Mouse (Mus musculus) forebrain, embryonic 13.5 days (tissue): ENCODE data around the gene Bglap. TPM values are rescaled to one million over a fixed set of nuclear protein-coding genes. Genes with fewer than 3 reads are reported as not detected.
A peak's percentile ranks its signal among the peaks of the same experiment; 100 is the strongest.
"Not testable (repeated sequence)": the region's sequence is repeated elsewhere in the genome, so short reads cannot be mapped to it uniquely, and the experiment has no call there.

Experiments used
- ATAC-seq: fragments of 200-750 bp; cut with Nextera tagmentation; 2 replicates; pipeline ENCODE4 v1.8.0; 2017
- H3K27ac ChIP-seq: fragments of 300-500 bp; sonication (generic); 2 replicates; pipeline ENCODE4 v1.5.1; 2015; ENCODE audit warnings: inconsistent platforms, mild to moderate bottlenecking, moderate library complexity
- H3K27me3 ChIP-seq: fragments of 300-500 bp; sonication (generic); 2 replicates; pipeline ENCODE4 v1.6.1; 2015; ENCODE audit warnings: mild to moderate bottlenecking, inconsistent platforms
- H3K36me3 ChIP-seq: fragments of 300-500 bp; sonication (generic); 2 replicates; pipeline ENCODE4 v1.6.1; 2015; ENCODE audit warnings: mild to moderate bottlenecking, inconsistent platforms; ENCODE audit not compliant: poor library complexity, severe bottlenecking
- H3K4me1 ChIP-seq: fragments of 300-500 bp; sonication (generic); 2 replicates; pipeline ENCODE4 v1.6.1; 2015; ENCODE audit warnings: inconsistent platforms
- H3K4me2 ChIP-seq: fragments of 300-500 bp; sonication (generic); 2 replicates; pipeline ENCODE4 v1.6.1; 2015; ENCODE audit warnings: inconsistent platforms, mild to moderate bottlenecking, moderate library complexity
- H3K4me3 ChIP-seq: fragments of 300-500 bp; sonication (generic); 2 replicates; pipeline ENCODE4 v1.5.1; 2015; ENCODE audit warnings: mild to moderate bottlenecking, inconsistent platforms
- H3K9ac ChIP-seq: fragments of 300-500 bp; sonication (generic); 2 replicates; pipeline ENCODE4 v1.6.1; 2015; ENCODE audit warnings: mild to moderate bottlenecking, inconsistent platforms
- H3K9me3 ChIP-seq: fragments of 300-500 bp; sonication (generic); replicated peaks from 2 replicates; pipeline ENCODE4 v1.6.1; 2016; ENCODE audit warnings: inconsistent platforms
- WGBS: fragments of 180-500 bp; shearing (Covaris S2); methylation state at CpG from one replicate; pipeline ENCODE4 v1.1.7; 2015; 5-methylcytosine and 5-hydroxymethylcytosine counted together
- polyA plus RNA-seq: library from polyadenylated mRNA; unstranded; fragments of >200 nt; fragmentation: Nextera tagmentation; extraction: Ambion mirVana; gene quantifications from 2 replicates; pipeline ENCODE4 v1.2.1, GENCODE M21; 2015

The Bglap gene
- polyA plus RNA-seq, 1 experiment from 2014 or later = 0.54 TPM

GRCm38 (mm10) chr3:88410645-88411031, 26.4 kb upstream of the Bglap start:
- peak overlapping the region; percentile 61 for H3K27ac ChIP-seq

GRCm38 (mm10) chr3:88409741-88410644, 25.7 kb upstream of the Bglap start, which contains the start of gene Pmf1:
TSS of gene Pmf1 (minus strand) at chr3:88410331.
- H3K9me3 ChIP-seq = no peaks in the 10 kb centered on the region
- under 1% methylated on average over 54 of the region's 54 CpGs for WGBS
- ATAC-seq = peak; percentile 94
- peak within 1 kb of the TSS; percentile 71 for H3K4me3 ChIP-seq
- H3K36me3 ChIP-seq = peaks cover 38% of the 10 kb centered on the region
- peaks cover 30% of the 10 kb centered on the region for H3K4me1 ChIP-seq
- no peaks in the 10 kb centered on the region for H3K27me3 ChIP-seq
- H3K9ac ChIP-seq = peak within 1 kb of the TSS; percentile 93
- peak within 1 kb of the TSS; percentile 65 for H3K4me2 ChIP-seq
- H3K27ac ChIP-seq = peak within 1 kb of the TSS; percentile 92

More at GRCm38 (mm10) chr3:88410645-88411031, 26.4 kb upstream of the Bglap start:
- Histone ChIP-seq H3K9me3 (no peaks in the 10 kb centered on the region), H3K4me2 (peak overlapping the region; percentile 65), H3K4me1 (peaks cover 30% of the 10 kb centered on the region), H3K4me3 (peak overlapping the region; percentile 71), H3K9ac (peak overlapping the region; percentile 93), H3K27me3 (no peaks in the 10 kb centered on the region), H3K36me3 (peaks cover 44% of the 10 kb centered on the region)
- WGBS = 25% methylated on average over 7 of the region's 7 CpGs
- ATAC-seq = no peak

- WGBS = 60% methylated on average over 5 of the region's 5 CpGs
- Histone ChIP-seq H3K4me1 (peaks cover 30% of the 10 kb centered on the region), H3K4me2 (peak overlapping the region; percentile 65), H3K9ac (peak overlapping the region; percentile 93), H3K27me3 (no peaks in the 10 kb centered on the region), H3K36me3 (peaks cover 28% of the 10 kb centered on the region), H3K4me3 (peak overlapping the region; percentile 71), H3K9me3 (no peaks in the 10 kb centered on the region), H3K27ac (no peak overlapping the region)
- ATAC-seq = no peak
Observed at GRCm38 (mm10) chr3:88408953-88409352, 24.7 kb upstream of the Bglap start.

GRCm38 (mm10) chr3:88407529-88407928, 23.3 kb upstream of the Bglap start:
- no peak overlapping the region for H3K27ac ChIP-seq
- WGBS = 57% methylated on average over 7 of the region's 7 CpGs

GRCm38 (mm10) chr3:88407090-88407489, 22.8 kb upstream of the Bglap start:
- Histone ChIP-seq H3K27me3 (no peaks in the 10 kb centered on the region), H3K4me3 (no peak overlapping the region), H3K36me3 (peaks cover 25% of the 10 kb centered on the region), H3K4me1 (peaks cover 30% of the 10 kb centered on the region), H3K9me3 (no peaks in the 10 kb centered on the region), H3K9ac (no peak overlapping the region), H3K27ac (no peak overlapping the region), H3K4me2 (no peak overlapping the region)
- ATAC-seq = peak; percentile 16; the same call in 1 of the 2 replicates
- 0% methylated on average over 2 of the region's 2 CpGs for WGBS

More at GRCm38 (mm10) chr3:88407529-88407928, 23.3 kb upstream of the Bglap start:
- H3K4me2 ChIP-seq = no peak overlapping the region
- no peaks in the 10 kb centered on the region for H3K9me3 ChIP-seq
- no peak overlapping the region for H3K9ac ChIP-seq
- ATAC-seq = no peak
- H3K4me3 ChIP-seq = no peak overlapping the region
- H3K36me3 ChIP-seq = peaks cover 26% of the 10 kb centered on the region
- H3K27me3 ChIP-seq = no peaks in the 10 kb centered on the region
- H3K4me1 ChIP-seq = peaks cover 30% of the 10 kb centered on the region

- 93% methylated on average over 10 of the region's 10 CpGs for WGBS
Observed at GRCm38 (mm10) chr3:88403522-88404230, 19.4 kb upstream of the Bglap start.

GRCm38 (mm10) chr3:88398666-88399065, 14.4 kb upstream of the Bglap start:
- Histone ChIP-seq H3K9me3 (no peaks in the 10 kb centered on the region), H3K4me2 (no peak overlapping the region), H3K9ac (no peak overlapping the region), H3K36me3 (peaks cover 56% of the 10 kb centered on the region), H3K27me3 (no peaks in the 10 kb centered on the region), H3K4me1 (no peaks in the 10 kb centered on the region), H3K27ac (no peak overlapping the region), H3K4me3 (no peak overlapping the region)
- no peak for ATAC-seq
- WGBS = 85% methylated on average over 2 of the region's 2 CpGs

More at GRCm38 (mm10) chr3:88403522-88404230, 19.4 kb upstream of the Bglap start:
- Histone ChIP-seq H3K9me3 (no peaks in the 10 kb centered on the region), H3K4me2 (no peak overlapping the region), H3K27me3 (no peaks in the 10 kb centered on the region), H3K36me3 (peaks cover 33% of the 10 kb centered on the region), H3K27ac (no peak overlapping the region), H3K4me1 (peaks cover 16% of the 10 kb centered on the region), H3K4me3 (no peak overlapping the region), H3K9ac (no peak overlapping the region)
- ATAC-seq = no peak

GRCm38 (mm10) chr3:88395742-88396141, 11.5 kb upstream of the Bglap start:
- no peak for ATAC-seq
- H3K4me1 ChIP-seq = no peaks in the 10 kb centered on the region

GRCm38 (mm10) chr3:88395288-88395687, 11.0 kb upstream of the Bglap start:
- H3K27me3 ChIP-seq = no peaks in the 10 kb centered on the region
- WGBS = 93% methylated on average over 6 of the region's 6 CpGs
- H3K4me2 ChIP-seq = no peak overlapping the region
- peaks cover 42% of the 10 kb centered on the region for H3K36me3 ChIP-seq
- H3K9ac ChIP-seq = no peak overlapping the region
- H3K27ac ChIP-seq = no peak overlapping the region
- no peaks in the 10 kb centered on the region for H3K9me3 ChIP-seq
- H3K4me1 ChIP-seq = no peaks in the 10 kb centered on the region
- H3K4me3 ChIP-seq = no peak overlapping the region
- no peak for ATAC-seq

More at GRCm38 (mm10) chr3:88395742-88396141, 11.5 kb upstream of the Bglap start:
- Histone ChIP-seq H3K27ac (no peak overlapping the region), H3K4me2 (no peak overlapping the region), H3K9me3 (no peaks in the 10 kb centered on the region), H3K27me3 (no peaks in the 10 kb centered on the region), H3K9ac (no peak overlapping the region), H3K4me3 (no peak overlapping the region), H3K36me3 (peaks cover 42% of the 10 kb centered on the region)
- WGBS = 95% methylated on average over 8 of the region's 8 CpGs

GRCm38 (mm10) chr3:88393776-88394375, 9.6 kb upstream of the Bglap start:
- Histone ChIP-seq H3K27ac (no peak overlapping the region), H3K4me2 (no peak overlapping the region), H3K9ac (no peak overlapping the region), H3K27me3 (no peaks in the 10 kb centered on the region), H3K9me3 (no peaks in the 10 kb centered on the region), H3K4me1 (no peaks in the 10 kb centered on the region), H3K4me3 (no peak overlapping the region), H3K36me3 (peaks cover 36% of the 10 kb centered on the region)
- 90% methylated on average over 9 of the region's 9 CpGs for WGBS
- ATAC-seq = no peak

GRCm38 (mm10) chr3:88382383-88382782, 1.9 kb downstream of the Bglap start:
- ATAC-seq = peak; percentile 31; the same call in 1 of the 2 replicates
- not testable (repeated sequence) for H3K36me3 ChIP-seq

More at GRCm38 (mm10) chr3:88382383-88382782, 1.9 kb downstream of the Bglap start:
- H3K4me3 ChIP-seq, H3K4me1 ChIP-seq, H3K27me3 ChIP-seq, H3K9me3 ChIP-seq, H3K27ac ChIP-seq, H3K9ac ChIP-seq: not testable (repeated sequence)
- WGBS = 13% methylated on average over 1 of the region's 7 CpGs
- peak overlapping the region; percentile 55; the same call in 1 of the 2 replicates for H3K4me2 ChIP-seq
